In genomic region chr11:23744352-23744751, GRCm38 (mm10) we compare ENCODE assay signal across 35 mouse cellular contexts.
"Had no signal": no experiment of that assay in that cellular context is flagged by ENCODE, and none has a peak within 500 bp of the region (broad histone marks: within the 10 kb centered on the region; RNA-seq: fewer than 3 reads in every experiment).

No protein-coding gene starts in this region.

- DNase-seq: heart, postnatal 10 days; heart, postnatal 14 days; heart, postnatal 36 days; heart, postnatal 4 days; kidney, adult 11 months; kidney, adult 18-20 months; kidney, adult 2 months; kidney, adult 8-10 months; kidney, adult 9 months; kidney, postnatal 10 days; kidney, postnatal 14 days; kidney, postnatal 25 days; kidney, postnatal 36 days; kidney, postnatal 4 days; layer of hippocampus, adult 9-11 months; layer of hippocampus, postnatal 36 days had no signal

- ATAC-seq: hindbrain, embryonic 16.5 days; hindbrain, postnatal 0 days; inflammation-experienced regulatory T-cells, adult 6 months; intestine, embryonic 15.5 days; intestine, embryonic 16.5 days; intestine, postnatal 0 days had no signal

- H3K9me3 ChIP-seq: heart, embryonic 10.5 days; heart, embryonic 12.5 days; heart, embryonic 13.5 days; heart, embryonic 15.5 days; hindbrain, embryonic 10.5 days; hindbrain, embryonic 12.5 days; hindbrain, embryonic 13.5 days; hindbrain, embryonic 15.5 days; intestine, embryonic 15.5 days; kidney, embryonic 15.5 days had no signal

- H3K9ac ChIP-seq: heart, embryonic 12.5 days; heart, embryonic 13.5 days; heart, embryonic 15.5 days; hindbrain, embryonic 12.5 days; hindbrain, embryonic 13.5 days; hindbrain, embryonic 14.5 days; hindbrain, embryonic 15.5 days; intestine, embryonic 15.5 days; kidney, embryonic 15.5 days had no signal

- H3K27ac ChIP-seq: heart, embryonic 10.5 days; heart, embryonic 13.5 days; heart, embryonic 15.5 days; hindbrain, embryonic 10.5 days; hindbrain, embryonic 12.5 days; hindbrain, embryonic 13.5 days; hindbrain, embryonic 14.5 days; hindbrain, embryonic 15.5 days; hindbrain, postnatal 0 days; intestine, embryonic 15.5 days; kidney, embryonic 15.5 days; kidney, postnatal 0 days; layer of hippocampus, adult 2 months had no signal

- H3K36me3 ChIP-seq: hindbrain, embryonic 12.5 days; hindbrain, embryonic 15.5 days; intestine, embryonic 15.5 days had no signal

- H3K27me3 ChIP-seq: heart, embryonic 12.5 days; heart, embryonic 13.5 days; heart, embryonic 15.5 days; hindbrain, embryonic 12.5 days; hindbrain, embryonic 13.5 days; hindbrain, embryonic 15.5 days; intestine, embryonic 15.5 days; kidney, embryonic 15.5 days had no signal

- H3K4me3 ChIP-seq: heart, embryonic 10.5 days; heart, embryonic 12.5 days; heart, embryonic 13.5 days; heart, embryonic 15.5 days; hindbrain, embryonic 10.5 days; hindbrain, embryonic 12.5 days; hindbrain, embryonic 13.5 days; hindbrain, embryonic 15.5 days; intestine, embryonic 15.5 days; kidney, embryonic 15.5 days; layer of hippocampus, adult 2 months had no signal

- H3K4me2 ChIP-seq: heart, embryonic 11.5 days; heart, embryonic 12.5 days; heart, embryonic 13.5 days; heart, embryonic 15.5 days; hindbrain, embryonic 12.5 days; hindbrain, embryonic 13.5 days; hindbrain, embryonic 14.5 days; hindbrain, embryonic 15.5 days; intestine, embryonic 15.5 days; kidney, embryonic 15.5 days had no signal

- H3K4me1 ChIP-seq: heart, embryonic 10.5 days; heart, embryonic 12.5 days; heart, embryonic 13.5 days; heart, embryonic 15.5 days; hindbrain, embryonic 10.5 days; hindbrain, embryonic 12.5 days; hindbrain, embryonic 13.5 days; hindbrain, embryonic 15.5 days; intestine, embryonic 15.5 days; kidney, embryonic 15.5 days had no signal
